Mouse (Mus musculus) layer of hippocampus, postnatal 36 days (tissue): ENCODE data around the gene Pik3ip1. TPM values are rescaled to one million over a fixed set of nuclear protein-coding genes. Genes with fewer than 3 reads are reported as not detected.

Experiments
- DNase-seq, 2 experiments: peaks; one replicate each; pipeline ENCODE4 v3.0.0; 2022
- total RNA-seq, 2 experiments: library from RNA; stranded (reverse); gene quantifications; 2 replicates each; pipeline ENCODE4 v1.2.3; 2021

The Pik3ip1 gene
- total RNA-seq, 2 experiments from 2014 or later: 40.5 to 45.6 TPM

DNA sequence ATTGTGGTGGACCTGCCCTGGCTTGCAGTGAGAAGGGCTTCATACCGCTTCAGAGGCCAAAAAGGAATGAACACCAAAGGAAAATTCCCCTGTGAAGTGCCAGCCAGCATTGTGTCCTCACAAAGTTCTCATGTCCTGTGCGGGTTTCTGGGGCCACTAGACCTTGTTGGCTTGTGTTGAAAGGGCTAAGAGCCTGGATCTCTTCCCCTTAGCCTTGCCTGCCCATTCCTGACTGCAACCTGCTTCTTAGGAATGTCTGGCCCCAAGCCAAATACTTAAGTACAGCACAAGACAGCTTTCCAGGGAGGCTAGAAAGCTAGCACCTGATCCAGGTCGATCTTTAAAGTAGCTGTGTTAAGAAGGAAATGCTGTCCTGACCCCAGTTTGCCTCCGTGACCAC, 27.4 kb upstream of the Pik3ip1 start:
- no peak for DNase-seq

GRCm38 (mm10) chr11:3305821-3306220, 24.4 kb upstream of the Pik3ip1 start:
- DNase-seq: no peak

DNA sequence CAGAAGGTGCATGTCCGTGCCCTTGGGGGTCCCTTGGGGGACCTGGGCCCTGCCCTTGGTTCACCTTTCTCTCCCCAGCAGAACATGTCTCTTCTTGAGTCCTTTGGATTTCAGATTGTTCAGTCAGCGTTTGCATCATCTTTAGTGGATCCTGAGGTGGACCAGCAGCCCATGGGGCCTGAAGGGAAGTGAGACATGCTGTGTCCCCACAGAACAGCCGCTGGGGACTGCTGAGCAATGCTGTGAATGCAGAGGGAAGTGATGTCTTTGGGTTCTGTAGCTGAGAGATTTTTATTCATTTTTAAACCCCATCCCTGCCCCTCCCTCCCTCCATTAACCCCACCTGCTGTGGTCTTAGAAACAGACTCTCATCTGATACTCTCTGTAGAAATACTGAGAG, 22.3 kb upstream of the Pik3ip1 start:
- no peak for DNase-seq

- DNase-seq: no peak
Measured at GRCm38 (mm10) chr11:3309884-3310283, 20.3 kb upstream of the Pik3ip1 start.

DNA sequence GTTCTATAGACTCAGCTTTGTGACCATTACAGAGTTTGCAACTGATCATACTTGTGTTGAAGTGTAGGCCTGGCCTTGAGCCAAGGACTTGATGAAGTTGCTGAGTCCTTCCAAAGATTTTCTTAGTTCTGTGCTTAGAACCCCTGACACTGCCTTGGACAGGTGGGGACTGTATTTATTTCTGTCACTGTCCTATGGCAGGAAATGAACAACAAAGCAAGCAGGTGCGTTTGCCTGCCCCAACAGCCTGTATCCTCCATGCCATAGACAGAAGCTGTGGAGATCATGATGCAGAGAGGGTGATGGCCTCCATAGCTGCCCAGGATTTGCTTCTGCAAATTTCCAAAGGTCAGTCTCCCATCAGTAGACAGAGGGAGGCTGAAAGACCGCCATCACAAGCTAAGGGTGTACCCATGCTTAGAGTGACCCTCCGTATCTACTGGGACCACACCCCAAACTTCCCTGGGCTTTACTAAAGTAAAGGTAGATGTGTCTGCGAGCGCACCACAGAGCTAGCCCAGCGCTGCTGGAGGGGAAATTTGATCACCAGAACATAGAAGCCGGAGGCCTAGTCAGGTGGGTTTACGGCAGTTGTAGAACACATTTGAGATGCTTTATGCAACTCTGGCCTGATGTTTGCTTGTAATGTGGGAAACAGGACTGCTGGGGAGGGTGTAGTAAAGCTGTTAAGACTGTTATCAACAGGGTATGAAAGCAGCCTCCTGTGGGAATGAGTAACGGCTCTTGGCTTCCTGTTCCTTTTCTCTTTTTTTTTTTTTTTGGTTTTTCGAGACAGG, 19.2 kb upstream of the Pik3ip1 start:
- DNase-seq: no peak

GRCm38 (mm10) chr11:3311586-3312347, 18.4 kb upstream of the Pik3ip1 start:
- DNase-seq: no peak

DNA sequence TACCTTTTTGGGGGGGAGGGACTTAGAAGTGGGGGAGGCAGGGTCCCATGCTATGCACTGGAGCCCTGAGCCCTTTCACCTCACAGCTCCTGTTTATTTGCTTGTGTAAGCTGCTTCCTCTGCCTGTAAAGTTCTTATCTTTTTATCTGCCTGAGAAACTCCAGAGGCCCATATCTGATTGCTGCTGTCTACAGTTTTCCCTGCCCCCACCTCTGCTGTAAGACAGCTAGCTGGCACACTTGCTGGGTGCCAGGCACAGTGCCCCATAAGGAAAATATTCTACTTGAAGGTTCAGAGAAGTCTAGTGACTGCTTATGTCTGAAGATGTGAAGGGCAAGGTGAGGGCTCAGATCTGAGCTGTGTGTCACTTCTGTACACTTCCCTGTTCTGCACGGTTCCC, 16.9 kb upstream of the Pik3ip1 start:
- no peak for DNase-seq

DNA sequence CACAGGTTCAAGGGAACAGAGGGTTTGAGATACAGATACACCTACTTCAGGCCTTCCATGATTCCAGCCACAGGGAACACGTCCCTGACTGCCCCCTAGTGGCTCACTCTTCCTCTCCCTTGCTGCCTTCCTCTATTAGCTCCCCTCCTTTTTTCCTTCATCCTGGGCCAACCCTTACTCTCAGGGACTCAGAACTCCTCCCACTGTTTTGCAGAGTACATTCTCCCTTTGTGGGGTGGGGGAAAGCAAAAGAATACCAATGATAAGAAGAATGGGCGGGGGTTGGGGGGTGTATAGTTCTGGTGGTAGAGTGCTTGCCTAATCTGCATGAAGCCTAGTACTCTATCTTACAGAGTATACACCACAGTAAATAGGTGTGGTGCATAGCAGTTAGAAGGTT, 16.1 kb upstream of the Pik3ip1 start:
- DNase-seq: no peak

DNA sequence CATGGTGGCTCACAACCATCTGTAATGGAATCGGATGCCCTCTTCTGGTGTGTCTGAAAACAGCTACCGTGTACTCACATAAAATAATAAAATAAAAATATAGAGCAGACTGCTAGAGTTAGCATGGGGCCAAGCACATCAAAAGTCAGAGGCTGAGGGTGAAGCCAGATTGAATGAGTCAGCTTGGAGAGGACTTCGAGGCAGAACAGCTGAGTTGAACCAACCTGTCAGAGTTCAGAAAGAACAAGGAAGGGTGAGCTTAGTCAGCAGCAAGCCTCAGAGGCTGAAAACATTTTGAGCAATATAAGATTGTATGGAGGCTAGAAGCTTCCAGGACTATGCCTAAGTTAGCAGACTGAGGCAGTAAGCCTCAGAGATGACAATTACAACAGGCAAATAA, 11.9 kb upstream of the Pik3ip1 start:
- no peak for DNase-seq

GRCm38 (mm10) chr11:3328271-3328670, 1.9 kb upstream of the Pik3ip1 start:
- no peak for DNase-seq

DNA sequence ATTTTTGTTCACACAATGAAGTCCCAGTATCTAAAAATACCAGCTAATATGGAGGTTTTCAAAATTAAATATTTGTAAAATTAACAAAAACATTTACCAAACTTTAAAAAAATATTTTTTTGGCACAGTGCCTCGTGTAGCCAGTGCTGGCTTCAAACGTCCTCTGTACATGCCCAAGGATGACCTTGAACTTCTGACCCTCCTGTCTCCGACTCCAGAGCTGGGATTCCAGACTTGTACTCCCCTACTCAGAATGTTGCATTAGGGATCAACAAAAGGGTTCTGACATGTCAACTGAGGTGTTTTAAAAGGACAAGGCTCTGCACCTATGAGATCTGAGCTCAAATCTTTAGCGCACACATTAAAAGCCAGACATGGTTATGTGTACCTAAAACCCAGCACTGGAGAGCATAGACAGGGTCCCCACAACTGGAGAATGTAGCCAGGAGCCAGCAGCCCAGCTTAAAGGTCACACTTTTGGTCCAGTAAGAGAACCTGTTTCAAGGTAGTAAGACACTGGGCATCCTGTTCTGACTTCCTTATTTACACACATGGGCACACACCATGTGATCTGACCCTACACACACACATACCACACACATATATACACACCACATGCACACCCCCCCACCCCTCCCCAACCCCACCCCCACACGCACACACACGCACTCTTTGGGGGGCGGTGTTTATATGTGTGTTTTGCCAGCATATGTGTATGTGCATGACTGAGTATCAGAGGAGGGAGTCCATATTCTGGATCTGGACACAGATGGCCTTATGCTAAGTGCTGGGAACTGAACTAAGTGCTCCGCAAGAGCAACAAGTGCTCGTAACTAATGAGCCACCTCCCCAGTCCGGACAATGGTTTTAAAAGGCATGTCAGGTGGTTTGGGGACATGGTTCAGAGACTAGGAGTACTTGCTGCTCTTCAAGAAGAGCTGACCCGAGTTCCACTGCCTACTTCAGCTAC, 1.1 kb upstream of the Pik3ip1 start:
- DNase-seq: no peak

DNA sequence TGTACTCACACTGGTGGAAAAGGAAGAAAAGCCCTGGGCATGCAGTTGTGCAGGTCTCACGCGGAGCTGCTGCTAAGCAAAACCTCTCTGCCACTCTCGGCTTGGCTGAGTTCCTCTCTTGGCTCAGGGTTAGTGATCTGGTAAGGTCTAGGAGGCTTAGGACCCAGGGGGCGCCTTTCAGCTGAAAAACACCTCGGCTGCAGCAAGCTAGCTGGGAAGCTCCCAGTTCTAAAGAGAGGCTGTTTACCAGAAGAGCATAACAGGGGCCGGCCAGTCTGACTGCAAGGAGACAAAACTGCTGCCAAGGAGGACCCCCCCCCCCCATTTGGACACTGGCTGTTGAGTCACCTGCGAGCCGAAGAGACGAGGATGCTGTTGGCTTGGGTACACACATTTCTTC, 365 bp downstream of the Pik3ip1 start:
- peak; percentile 84 to 87 for DNase-seq

DNA sequence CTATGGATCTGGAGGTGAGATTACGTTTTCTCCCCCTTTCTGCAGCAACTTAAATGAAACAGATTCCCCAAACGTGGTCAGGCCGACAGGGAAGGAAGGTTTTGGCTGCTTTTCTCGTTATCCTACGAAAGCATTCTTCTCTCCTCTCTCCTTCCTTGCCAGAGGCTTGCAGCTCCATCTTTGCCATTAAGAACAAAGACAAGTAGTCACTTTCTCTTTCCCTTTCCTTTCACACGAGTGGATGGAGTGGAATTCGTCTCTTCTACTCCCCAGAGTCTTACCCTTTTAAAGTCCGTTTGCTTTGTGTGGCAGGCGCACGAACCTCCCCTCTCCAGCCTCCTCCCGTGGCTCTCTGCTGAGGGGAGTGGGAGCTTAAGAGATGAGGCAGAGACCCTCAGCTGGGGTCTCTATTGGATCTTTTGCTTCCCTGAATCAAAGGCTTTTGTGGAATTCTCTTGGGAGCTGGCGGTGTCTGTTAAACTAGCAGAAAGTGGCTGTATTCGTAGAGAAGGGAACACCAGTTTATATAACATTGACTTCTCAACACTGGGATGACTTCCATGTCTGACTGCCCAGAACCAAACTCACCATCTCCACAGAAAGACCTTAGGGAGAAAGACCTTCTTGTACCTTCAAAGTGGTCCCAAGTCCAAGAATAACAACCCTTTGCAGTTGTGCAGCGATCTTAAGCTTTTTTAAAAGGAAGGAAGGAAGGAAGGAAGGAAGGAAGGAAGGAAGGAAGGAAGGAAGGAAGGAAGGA, 970 bp downstream of the Pik3ip1 start:
- DNase-seq: peak in 1 of 2 experiments; percentile 25

- DNase-seq: peak; percentile 93
Measured at GRCm38 (mm10) chr11:3331756-3332642, 1.8 kb downstream of the Pik3ip1 start.

DNA sequence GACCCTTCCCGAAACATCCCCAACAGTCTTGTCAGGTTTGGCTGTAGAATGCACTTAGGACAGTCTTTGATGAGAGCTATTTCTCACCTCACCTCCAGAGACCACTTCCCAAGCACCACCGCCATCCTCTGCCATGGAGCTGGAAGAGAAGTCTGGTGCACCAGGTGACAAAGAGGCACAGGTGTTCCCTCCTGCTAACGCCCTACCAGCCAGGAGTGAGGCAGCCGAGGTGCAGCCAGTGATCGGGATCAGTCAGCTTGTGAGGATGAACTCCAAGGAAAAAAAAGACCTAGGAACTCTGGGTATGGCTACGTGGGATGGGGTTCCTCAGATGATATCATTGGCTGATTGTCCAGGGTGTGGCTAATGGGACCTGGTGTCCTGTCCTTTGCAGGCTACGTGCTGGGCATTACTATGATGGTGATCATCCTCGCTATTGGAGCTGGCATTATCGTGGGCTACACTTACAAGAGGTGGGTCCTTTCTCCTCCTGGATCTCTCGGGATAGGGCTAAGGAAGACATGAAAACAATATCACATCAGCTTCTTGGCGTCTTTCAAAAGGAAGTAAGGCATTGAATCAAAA, 3.0 kb downstream of the Pik3ip1 start:
- no peak for DNase-seq

GRCm38 (mm10) chr11:3334141-3334710, 4.0 kb downstream of the Pik3ip1 start:
- no peak for DNase-seq

GRCm38 (mm10) chr11:3334711-3335316, 4.6 kb downstream of the Pik3ip1 start:
- no peak for DNase-seq

- no peak for DNase-seq
Measured at GRCm38 (mm10) chr11:3335651-3336216, 5.5 kb downstream of the Pik3ip1 start.

- DNase-seq: no peak
Measured at GRCm38 (mm10) chr11:3336602-3337001, 6.4 kb downstream of the Pik3ip1 start.
